Mouse (Mus musculus): ENCODE results near the gene Mgarp.
"Not testable (repeated sequence)": the region's sequence is repeated elsewhere in the genome, so short reads cannot be mapped to it uniquely, and the experiment has no call there.

The Mgarp gene

DNA sequence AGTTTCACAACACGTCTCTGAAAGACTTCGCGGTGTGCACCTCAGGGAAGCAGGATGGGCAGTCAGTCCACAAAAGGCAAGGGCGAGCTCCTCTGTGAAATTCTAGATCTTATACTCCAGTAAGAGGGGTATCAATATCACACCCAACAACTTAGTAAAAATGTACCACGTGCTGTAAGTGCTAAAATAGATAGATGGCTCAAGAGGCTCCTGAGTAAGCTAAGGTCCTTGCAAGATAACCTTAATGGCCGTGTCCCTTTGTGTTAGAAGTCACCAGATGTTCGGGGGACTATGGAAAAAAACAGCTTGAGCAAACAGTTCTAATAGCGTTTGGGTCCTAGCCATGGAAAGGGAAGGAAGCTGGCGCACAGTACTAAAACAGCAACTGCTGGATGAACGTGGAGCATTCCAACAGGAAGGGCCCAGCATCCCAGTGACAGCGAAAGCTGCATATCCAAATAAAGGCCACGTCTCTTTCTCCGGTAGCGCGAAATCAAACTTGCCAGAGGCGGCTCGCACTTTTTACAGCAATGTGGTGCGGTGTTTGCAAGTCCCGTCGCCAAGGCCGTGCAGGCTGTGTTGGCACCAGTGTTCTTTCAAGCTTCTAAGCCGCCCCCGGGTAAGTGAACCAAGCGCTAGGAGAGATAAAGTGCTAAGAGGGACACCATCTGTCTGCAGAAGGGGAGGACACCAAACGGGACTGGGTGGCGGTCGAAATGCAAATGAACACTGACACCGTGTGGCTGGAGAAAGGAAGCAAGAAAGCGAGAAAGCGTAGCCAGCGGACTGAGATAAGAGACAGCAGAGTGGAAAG is 31.6 kb downstream of the Mgarp start:
- peak; percentile 84 for DNase-seq

DNA sequence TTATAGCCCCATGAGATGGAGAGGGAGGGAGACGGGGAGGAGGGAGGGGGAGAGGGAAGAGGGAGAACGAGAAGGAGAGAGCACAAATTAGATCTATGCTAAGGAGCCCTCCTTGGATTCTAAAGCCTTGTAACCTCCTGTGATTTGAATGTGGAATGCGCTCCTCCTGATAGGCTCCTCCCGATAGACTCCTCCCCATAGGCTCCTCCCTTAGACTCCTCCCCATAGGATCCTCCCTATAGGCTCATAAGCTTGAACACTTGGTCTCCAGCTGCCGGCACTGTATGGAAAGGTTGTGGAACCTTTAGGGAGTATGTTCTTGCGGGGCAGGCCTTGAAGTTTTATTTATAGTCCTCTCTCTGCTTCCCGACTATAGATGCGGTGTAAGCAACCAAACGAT is 35.5 kb downstream of the Mgarp start:
- DNase-seq, result no peak

DNA sequence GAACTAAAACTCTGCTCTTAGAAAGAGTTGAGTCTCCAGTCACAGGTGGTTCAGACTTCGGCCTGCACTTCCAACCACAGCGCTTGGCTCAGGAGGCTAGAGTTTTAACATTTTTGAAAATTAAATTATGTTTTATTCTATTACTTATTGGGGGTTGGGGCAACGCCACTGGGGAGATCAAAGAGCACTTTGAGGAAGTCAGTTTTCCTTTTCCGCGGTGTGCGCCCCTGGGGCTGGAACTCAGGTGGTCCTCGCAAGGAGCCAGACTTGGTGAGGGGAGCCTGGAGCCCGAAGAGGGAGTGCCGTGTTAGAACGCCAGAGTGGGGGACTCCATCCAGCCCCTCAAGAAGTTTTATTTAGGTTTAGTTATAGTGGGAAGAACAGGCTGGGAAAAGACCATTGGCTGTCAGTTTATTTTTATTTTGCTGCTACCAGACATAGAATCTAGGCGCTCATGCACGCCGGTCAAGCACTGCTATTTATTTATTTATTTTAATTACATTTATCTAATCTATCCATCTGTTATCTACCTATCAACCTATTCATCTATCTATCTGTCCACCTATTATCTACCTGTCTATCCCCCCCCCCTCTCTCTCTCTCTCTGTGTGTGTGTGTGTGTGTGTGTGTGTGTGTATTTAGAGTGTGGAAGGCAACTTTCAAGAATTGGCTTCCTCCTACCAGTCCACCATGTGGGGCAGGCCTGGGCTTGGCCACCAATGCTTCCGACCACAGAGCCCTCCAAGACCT is 36.8 kb downstream of the Mgarp start:
- no peak for DNase-seq

DNA sequence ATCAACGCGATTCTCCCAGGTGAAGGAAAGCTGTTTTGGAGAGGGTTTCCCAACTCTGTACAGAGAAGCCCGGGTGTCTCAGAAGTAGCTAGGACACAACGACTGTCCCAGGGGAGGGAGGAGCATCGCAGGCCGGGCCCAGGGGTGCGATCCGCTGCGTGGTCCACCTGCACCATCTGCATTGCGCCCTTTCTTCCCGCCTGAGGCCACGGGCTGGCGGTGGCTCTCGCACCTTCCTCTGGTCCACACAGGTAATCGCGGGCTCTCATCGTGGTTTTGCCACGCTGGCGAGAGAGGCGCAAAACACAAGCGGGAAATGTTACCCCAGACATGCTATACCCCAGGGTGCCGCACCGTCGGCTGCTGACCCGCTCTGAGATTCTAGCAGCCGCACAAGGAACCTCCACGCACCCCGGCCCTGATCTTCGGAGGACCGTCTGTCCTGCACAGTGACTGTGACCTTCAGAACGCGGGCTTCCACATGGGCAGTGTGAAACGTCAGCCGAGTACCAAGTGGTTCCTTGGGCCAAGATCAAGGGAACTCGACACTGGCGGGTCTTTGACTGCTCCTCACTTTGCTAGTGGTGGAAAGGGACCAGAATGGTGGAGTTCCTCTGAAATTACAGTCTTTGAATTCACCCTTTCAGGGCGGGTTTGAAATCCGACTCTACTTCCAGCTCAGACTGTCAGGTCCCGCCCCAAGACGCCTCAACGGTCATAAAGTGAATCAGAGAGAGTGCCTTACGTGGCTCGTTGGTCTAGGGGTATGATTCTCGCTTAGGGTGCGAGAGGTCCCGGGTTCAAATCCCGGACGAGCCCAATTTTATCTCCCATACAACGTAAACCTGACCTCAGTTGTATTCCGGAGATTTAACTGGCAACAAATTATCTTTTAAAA is 37.6 kb downstream of the Mgarp start:
- peak; percentile 83 for DNase-seq

DNA sequence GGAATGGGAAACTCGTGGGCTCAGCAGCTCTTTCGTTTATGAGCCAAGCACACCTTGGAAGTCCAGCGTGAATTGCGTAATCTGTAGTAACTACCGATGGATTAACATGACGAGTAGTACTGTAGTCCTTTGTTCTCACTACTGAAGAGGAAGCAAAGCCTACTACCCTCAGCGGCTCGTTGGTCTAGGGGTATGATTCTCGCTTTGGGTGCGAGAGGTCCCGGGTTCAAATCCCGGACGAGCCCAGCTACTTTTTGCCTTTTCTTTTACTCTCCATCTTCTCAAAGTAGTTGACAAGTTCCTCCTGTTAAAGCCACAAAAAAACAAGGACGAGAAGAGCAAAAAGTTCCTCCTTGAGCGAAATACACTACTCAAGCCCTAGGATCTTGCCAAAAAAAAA is 38.4 kb downstream of the Mgarp start:
- peak; percentile 84 for DNase-seq

DNA sequence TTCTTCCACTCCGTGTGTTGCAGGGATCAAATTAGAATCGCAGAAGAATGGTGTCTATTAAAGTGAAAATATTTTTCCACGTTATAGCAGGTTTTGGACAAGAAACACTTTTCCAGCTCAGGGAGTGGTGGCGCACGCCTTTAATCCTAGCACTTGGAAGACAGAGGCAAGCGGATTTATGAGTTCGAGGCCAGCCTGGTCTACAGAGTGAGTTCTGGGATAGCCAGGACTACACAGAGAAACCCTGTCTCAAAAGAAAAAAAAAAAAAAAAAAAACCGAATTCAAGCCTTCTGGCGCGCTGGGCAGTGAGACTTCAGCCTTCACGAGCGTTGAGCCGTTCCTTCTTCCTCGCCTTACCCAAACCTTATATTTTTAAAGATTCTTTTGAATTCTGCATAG is 38.9 kb downstream of the Mgarp start:
- no peak for DNase-seq

DNA sequence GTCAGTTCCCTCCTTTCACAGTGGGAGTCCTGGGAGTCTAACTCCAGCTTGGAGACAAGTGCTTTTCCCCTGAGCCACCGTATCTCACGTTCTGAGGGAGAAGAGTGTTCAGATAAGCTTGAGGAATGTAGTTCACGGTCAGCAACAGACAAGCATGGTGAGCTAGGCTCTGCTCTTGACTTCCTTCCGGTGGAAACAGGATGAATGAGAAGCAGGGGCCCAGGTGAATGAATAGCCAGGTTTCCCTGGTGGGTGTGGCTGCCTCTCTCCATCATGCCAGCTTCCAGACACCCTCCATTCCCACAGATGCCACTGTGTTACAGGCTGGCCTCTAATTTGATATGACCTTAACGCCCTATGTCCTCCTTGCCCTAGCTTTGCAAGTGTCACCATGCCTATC is 39.5 kb downstream of the Mgarp start:
- no peak for DNase-seq

DNA sequence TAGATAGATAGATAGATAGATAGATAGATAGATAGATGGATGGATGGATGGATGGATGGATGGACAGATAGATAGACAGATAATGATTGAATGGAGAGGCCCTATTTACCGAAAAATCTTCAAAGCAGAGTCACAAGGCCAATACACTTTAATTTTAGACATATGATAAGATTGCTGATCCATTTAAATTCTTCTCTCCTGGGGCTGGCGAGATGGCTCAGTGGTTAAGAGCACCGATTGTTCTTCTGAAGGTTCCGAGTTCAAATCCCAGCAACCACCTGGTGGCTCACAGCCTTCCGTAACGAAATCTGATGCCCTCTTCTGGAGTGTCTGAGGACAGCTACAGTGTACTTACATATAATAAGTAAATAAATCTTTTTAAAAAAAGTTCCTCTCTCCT is 41.6 kb downstream of the Mgarp start:
- DNase-seq, result not testable (repeated sequence)

DNA sequence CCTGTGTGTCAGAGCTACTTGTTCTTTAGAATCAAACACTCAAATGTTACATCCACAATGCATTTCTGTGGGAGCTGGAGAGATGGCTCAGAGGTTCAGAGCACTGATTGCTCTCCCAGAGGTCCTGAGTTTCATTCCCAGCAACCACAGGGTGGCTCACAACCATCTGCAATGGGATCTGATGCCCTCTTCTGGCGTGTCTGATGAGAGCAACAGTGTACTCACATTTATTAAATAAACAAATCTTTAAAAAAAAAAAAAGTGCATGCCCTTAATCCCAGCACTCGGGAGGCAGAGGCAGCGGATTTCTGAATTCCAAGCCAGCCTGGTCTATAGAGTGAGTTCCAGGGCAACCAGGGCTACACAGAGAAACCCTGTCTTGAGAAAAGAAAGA is 42.5 kb downstream of the Mgarp start:
- no peak for DNase-seq

DNA sequence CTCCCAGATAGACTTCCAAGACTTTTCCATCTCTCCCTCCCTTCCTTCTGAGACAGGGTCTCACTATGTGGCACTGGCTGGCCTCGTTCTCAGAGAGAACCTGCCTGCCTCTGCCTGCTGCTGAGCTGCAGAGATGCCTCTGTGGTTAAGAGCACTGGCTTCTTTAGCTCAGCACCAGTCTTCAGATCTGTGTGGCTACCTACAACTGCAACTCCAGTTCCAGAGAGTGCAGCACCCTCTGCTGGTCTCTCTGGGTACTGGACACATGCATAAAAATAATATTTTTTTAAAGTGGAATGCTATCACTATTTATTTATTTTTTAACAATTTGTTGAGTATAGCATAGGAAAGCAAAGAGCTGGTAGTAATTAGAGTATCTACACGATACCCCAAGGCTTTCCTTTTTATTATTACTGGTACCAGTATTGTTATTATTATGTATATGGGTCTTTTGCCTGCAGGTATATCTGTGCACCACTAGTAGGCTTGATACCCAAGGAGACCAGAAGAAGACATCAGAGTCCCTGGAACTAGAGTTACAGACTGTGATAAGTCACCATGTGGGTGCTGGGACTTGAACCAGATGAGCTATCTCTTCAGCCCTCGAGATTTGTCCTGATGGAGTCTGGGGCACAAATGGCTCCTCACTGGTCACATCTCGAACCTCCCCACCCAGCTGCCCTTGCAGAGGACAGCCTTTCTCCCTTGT is 43.1 kb downstream of the Mgarp start:
- DNase-seq, result peak; percentile 87

DNA sequence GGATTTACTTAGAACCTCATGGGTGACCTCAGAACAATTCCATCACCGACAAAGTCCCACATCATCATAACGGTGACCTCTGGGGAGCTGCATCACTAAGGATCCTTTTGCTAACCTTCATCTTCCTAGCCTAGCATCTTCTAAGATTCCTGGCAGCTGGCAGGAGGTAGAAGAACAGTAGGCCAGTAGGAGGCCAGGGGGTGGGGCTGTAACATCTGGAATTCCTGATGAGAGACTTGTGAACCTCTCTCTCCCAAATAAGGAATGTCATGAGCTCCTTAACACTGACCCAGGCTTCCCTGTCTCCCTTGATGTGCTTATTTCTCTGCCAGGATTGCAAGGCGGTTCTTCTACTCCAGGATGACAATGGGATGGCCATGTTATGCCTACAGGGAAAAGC is 45.7 kb downstream of the Mgarp start:
- DNase-seq, result no peak

DNA sequence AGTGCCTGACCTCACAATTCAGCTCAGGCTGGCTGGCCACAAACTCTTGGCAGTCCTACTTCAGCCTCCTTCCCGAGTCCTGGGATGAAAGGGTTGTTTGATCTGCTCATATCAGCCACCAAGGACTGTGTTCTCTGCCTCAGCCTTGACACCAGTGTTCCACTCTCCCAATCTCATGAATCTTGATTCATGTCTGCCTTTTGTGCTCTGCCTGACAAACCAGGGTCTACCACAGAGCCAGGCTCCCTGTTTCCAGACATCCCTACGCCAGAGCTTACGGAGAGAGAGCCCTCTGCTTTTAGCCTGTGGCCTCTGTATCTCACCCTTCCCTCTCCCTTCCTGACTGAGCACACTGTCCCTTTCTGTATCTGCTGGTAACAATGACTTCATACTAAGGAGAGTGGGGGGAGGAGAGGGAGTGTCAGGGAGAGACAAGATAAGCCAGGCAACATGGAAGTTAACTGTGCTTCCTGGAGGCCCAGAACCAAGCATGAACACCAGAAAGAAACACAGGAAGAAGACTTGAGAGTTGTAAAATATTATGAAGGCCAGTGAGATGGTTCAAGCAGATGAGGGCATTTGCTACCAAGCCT is 47.8 kb downstream of the Mgarp start:
- DNase-seq, result no peak

DNA sequence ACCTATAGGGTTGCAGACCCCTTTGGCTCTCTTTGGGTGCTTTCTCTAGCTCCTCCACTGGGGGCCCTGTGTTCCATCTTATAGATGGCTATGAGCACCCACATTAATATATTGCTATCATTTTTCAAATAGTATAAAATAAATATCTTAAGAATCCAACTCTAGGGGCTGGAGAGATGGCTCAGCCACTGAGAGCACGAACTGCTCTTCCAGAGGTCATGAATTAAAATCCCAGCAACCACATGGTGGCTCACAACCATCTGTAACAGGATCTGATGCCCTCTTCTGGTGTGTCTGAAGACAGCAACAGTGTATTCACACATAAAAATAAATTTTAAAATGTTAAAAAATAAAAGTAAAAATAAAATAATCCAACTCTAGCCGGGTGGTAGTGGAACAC is 51.5 kb downstream of the Mgarp start:
- DNase-seq, result not testable (repeated sequence)

DNA sequence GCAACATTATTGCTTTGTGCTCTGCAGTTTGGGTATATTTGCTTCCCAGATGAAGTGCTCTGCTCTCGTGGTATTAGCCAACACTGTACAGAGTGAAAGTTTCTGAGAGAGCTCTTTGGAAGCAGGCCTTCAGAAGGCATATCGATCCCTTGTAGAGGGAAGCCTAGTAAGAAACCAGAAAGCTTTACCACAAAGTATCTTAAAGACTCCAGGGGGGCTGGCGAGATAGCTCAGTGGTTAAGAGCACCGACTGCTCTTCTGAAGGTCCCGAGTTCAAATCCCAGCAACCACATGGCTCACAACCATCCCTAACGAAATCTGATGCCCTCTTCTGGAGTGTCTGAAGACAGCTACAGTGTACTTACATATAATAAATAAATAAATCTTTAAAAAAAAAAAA is 52.4 kb downstream of the Mgarp start:
- not testable (repeated sequence) for DNase-seq

DNA sequence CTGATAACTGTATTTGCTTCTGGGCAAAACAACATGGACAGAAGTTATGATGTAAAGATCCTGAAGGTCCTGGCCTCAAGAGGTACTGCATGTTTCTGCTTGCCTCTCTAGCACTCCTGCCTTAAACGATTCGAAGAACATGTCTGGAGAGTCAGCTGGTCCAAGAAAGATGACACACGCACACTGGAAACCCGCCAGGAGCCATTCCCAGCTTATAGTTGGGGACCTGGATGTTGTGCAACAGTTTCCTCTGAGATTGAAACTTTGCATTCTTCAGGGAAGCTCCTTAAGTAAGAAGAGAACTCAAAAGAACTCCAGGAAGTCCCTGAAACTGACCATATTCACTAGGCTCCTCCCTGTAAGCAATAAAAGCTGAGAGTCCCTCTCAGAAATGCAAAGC is 53.3 kb downstream of the Mgarp start:
- no peak for DNase-seq

DNA sequence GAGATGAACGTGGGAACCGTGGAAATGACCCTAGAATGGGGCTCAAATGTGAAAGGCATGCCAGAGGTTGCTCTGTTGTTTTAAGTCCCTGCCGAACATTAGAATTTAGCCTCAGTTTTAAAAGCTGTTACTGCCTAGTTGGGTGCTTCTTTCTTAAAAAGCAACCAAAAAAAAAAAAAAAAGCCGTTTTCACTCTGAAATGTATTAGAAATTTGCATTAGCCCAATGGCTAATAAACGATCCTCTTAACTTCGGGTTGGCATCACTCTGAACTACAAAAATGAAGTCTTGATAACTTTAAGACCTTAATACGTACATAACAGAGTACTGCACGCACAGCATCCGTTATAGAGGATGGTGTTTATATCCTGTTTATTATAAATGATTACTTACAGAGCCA is 54.4 kb downstream of the Mgarp start:
- DNase-seq, result no peak

DNA sequence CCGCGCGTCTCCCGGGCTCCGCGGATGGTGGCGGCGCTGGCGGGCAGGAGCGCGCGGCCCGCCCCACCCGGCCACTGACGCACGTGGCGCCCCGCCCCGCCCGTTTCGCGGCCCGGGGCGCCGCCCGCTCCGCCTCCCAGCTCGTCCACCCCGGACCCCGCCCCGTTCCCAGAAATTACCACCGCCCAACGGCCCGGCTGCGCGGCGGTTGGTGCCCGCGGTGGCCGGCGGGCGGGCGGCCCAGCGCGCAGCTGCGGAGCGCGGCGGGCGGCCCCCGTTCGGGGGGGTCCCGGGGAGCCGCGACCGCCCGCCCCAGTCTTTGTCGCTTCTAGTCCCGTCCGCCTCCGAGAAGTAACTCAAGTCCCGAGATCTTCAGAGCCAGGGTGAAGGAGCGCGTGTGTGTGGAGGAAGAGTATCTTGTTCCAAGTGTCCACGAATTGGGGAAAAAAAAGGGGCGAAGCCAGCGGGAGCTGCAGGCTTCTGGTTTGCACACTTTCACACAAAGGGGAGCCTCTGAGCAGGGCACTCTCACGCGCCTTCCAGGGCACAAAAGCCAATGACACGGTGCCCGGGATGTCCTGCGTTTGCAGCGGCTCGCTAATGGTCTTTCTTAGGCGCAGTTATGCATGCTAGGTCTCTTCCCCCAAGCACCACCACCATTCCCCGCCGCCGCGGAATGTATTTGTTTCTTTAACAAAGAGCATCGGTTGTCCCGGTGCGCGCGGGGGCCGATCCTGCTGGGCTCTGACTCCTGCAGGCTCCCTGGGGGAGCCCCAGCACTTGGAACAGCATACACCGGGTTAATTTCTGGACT is 55.1 kb downstream of the Mgarp start:
- peak; percentile 92 for DNase-seq

DNA sequence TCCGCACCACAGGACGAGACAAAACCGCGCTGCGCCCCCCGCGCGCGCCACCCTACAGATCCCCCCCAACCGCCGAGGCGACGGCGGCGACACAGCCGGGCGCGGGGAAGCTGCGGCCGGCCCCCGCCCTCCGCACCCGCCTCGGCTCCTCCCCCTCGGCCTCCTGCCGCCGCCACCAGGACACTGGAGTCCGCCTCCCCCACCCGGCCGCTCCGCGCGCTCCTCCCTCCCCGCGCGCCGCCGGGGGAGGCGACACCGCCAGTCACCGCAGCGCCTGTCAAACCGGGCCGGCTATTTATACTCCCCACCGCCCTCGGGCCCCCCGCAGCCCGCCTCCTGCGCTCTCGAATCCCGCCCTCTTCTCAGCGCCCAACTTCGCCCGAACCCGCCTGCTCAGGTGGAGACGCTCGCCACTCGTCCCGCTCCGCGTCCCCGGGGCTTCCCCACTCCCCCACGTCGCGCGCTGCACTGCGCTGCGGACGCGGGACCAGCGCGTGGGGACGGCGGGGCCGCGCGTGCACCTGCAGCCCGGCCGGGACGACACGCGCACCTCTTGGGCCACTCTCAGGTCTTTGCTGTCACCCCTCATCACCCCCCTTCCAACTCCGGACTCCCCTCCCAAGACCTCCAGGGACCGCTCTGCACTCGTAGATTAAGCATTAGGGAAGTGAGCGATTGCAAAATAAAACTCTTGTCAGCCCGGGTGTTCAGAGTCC is 55.8 kb downstream of the Mgarp start, which contains the start of gene Elf2:
Elf2 (minus strand) TSS at position 112 of the 716 bp plus-strand sequence.
- peak; percentile 88 for DNase-seq

DNA sequence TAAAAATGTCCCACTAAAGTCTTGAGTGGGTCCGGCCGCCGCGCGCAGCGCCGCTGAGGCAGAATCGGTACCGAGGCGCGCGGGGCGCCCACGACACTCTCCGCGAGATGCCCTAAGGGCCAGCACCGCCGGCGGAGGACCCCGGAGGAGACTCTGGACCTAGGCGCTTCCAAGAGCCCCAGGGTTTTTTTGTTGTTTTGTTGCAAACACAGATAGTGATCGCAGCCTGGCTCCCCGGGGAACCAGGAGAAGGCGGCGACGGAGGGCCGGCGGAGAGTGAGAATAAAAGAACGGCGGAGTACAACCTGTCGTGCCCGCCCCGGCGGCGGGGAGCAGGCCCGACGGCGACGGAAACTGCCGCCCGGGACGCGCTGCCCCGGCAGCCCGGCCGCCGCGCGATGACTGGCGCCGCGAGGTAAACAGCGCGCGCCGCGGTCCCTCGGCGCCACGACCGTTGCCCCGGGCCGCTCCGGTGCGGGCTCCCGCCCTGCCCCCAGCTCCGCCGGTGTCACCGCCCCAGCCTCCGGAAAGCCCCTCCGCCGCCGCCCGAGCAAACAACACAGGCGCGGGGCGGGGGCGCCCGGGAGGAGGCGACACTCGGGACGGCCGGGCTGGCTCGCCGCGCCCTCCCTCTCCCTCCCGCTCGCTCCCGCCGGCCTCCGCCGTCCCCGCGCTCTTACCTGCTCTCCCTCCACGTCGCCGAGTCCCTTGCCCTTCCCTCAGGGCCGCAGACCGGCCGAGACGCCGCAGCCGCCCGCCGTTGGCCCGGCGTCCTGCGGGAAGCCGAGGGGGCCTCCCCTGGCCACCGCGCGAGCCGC is 56.6 kb downstream of the Mgarp start:
- DNase-seq, result peak; percentile 45

DNA sequence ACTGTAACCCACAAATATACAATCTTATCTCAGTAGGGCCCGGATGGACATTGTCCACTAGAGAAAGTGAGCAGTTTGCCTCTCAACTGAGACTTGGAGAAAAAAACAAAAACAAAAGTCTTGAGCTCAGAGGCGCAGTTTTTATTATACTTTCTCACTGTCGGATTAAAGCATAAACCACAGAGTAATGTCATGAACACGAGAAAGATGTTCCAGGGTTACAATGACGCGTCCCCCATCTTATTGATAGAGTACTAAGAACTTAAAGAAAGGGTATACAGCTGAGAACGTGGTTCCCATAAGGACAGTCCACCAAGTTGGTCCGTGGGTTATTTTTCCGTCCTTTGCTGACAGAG is 57.2 kb downstream of the Mgarp start:
- no peak for DNase-seq
